Mouse (Mus musculus): Measurements from ENCODE around the gene Sirt4.

Gene Sirt4

GRCm38 (mm10) chr5:115432395-115432794 lies 52.1 kb downstream of the Sirt4 start:
- no peak for DNase-seq

GRCm38 (mm10) chr5:115431898-115432259 lies 52.6 kb downstream of the Sirt4 start:
- DNase-seq, result no peak

GRCm38 (mm10) chr5:115431061-115431897 lies 53.2 kb downstream of the Sirt4 start:
- DNase-seq, result no peak

- no peak for DNase-seq
Measured at GRCm38 (mm10) chr5:115430187-115430960, 54.2 kb downstream of the Sirt4 start.

- DNase-seq, result peak; percentile 39
Measured at GRCm38 (mm10) chr5:115429359-115430186, 55.0 kb downstream of the Sirt4 start, which contains the start of gene Msi1. Gene Msi1, plus strand, starts transcription at chr5:115429599.

GRCm38 (mm10) chr5:115428831-115429358 lies 55.6 kb downstream of the Sirt4 start:
- DNase-seq, result no peak

Data from right cerebral cortex, postnatal 14 days (tissue).